Mouse (Mus musculus): ENCODE results near the gene Oaz3.

The Oaz3 gene

DNA sequence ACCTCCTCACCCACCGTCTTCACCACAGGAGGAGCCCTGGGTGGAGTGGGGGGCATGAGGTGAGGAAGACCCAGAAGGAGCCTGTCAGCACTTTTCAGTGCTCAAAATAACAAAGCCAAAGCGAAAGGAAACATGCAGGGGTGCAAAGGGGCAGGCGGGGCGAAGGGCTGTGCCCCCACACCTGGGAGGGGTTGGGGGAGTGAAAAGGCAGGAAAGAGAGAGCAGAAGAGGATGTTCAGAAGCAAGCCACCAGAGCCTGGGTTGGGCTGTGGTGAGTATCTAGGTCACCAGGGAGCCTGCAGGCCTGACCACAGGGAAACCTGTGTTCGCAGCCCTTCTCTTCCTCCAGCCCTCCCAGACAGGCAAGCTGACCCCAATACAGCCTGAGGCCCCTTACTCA, 55.7 kb downstream of the Oaz3 start:
- no peak for DNase-seq (ENCODE audit: low spot score in 2 of 2)

DNA sequence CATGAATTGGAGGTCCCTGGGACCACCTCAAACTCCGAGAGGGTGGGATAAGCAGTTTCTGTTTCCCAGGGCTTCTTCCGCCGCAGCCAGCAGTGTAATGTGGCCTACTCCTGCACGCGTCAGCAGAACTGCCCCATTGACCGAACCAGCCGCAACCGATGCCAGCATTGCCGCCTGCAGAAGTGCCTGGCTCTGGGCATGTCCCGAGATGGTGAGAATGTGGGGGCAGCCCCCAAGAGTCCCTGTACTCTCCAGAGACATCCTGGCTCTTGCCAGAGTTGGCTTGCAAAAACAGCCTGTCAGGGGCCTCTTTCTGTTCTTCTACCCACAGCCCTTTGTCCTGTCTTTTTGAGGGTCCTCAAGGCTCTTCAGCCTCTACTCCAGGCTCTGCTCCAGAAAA, 56.3 kb downstream of the Oaz3 start:
- no peak for DNase-seq (ENCODE audit: low spot score in 2 of 2)

DNA sequence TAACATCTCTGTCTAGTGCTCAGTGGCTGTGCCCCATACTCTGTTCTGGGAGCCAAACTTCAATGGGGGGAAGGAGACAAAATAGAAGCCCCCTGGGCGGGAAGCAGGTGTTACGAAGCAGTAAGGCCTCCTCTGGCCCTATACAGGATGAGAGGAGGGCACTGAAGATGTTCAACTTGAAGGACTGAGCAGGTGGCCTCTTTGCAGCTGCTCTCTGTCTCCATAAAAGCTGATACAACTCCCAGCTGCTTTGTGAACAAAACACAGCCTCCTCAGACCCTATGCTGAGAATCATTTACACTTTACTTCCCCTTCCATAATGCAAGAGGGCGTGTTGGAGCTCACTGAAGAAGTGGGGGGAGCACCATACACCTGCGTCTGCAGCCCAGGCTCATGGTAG, 57.0 kb downstream of the Oaz3 start:
- no peak for DNase-seq (ENCODE audit: low spot score in 2 of 2)

DNA sequence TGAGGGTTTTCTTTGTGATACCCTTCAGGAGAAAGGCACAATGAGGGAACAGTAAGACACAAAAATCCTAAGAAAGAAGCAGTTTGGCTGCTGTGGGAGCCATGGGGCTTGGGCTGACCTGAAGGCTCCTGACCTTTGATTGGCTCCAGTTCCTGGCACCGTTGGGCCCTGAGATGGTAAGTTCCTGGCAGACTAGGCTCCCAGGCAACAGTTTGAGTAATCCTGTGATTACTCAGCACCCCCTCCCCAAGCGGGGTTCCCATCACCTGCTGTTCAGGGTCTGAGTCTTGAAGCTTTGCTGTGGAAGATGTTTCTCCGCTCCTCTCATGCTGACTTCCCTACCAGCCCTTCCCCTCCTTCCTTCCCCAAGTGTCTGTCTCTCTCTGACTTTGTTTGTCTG, 60.2 kb downstream of the Oaz3 start:
- DNase-seq (ENCODE audit: low spot score in 2 of 2), result no peak

Data from right cerebral cortex, postnatal 36 days (tissue).